Mouse (Mus musculus): ENCODE results near the gene Reck. TPM values are rescaled to one million over a fixed set of nuclear protein-coding genes. Genes with fewer than 3 reads are reported as not detected.

Reck gene
- total RNA-seq, 2 experiments from 2014 or later = 6.3 to 7.4 TPM

DNA sequence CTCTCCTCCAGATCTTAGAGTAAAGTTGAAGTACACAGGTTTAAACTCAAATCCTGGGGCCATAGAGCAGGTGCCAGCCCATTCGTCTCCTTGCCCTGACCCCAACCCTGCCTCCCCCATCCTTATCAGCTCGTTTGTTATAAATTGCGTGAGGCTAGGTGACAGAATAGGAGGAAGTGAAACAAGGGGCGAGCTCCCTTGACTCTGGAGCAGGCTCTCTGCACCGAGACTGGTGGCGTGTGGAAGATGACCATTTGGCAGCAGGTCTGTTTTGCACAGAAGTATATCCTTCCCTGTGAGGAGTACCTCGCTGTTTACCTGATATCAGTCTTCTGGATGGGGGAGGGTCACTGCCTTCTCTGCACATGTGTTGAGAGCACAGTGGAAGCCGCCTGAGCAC lies 23.9 kb downstream of the Reck start:
- no peak for DNase-seq
- intact Hi-C loops (cut with DNase I) = no loop called here

- intact Hi-C loops (cut with DNase I) = no loop called here
These were observed 28.4 kb downstream of the Reck start for GRCm38 (mm10) chr4:43903690-43904089.

DNA sequence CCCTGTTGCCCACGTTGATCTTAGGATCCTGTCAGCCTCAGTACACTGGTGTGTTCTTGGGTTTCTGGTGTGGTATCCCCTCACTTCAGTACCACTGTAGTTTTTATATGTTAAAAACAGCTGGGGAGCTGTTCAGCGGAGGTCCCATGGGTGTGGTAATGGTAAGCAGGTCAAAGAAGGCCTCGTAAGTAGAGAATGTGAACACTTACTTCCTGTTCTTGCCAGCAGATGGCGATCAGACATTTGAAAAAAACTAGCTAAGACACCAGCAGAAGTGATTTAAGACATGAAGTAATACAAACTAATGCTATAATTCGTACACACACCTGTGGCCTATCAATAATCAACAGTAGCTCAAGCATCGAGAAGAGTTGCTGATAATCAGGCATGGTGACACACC lies 31.1 kb downstream of the Reck start:
- peak; percentile 41 to 49 for DNase-seq
- intact Hi-C loops (cut with DNase I) = loop anchor here (1.0 to 5.0 kb wide), 2 partner anchors 76 to 216 kb away; no protein-coding TSS in a partner anchor

More at GRCm38 (mm10) chr4:43903690-43904089, 28.4 kb downstream of the Reck start:
- DNase-seq = no peak

- intact Hi-C loops (cut with DNase I) = no loop called here
These were observed 42.9 kb downstream of the Reck start for GRCm38 (mm10) chr4:43918221-43918620.

GRCm38 (mm10) chr4:43920602-43921001 lies 45.3 kb downstream of the Reck start:
- no peak for DNase-seq
- intact Hi-C loops (cut with DNase I) = no loop called here

More at GRCm38 (mm10) chr4:43918221-43918620, 42.9 kb downstream of the Reck start:
- no peak for DNase-seq

DNA sequence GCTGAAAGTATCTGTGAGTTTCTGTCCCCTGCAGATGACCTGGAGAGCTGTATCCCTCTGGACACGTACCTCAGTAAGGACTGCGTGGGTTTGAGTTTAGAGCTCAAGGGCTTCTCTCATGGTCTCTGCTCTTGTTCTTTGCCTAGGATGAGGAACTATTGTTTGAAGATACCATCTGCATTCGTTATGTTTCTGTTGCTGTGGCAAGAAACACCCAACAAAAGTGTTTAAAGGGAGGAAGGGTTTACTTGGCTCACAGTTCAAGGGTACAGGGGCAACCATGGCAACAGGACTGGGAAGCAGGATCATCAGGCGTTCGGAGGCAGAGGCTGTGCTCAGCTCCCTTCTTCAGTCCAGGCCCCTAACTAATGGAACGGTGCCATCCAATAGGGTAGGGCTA lies 49.8 kb downstream of the Reck start:
- no peak for DNase-seq
- intact Hi-C loops (cut with DNase I) = loop anchor here (5.0 kb wide), 1 partner anchor 107 kb away; no protein-coding TSS in a partner anchor

- peak; percentile 84 to 91 for DNase-seq
- intact Hi-C loops (cut with DNase I) = loop anchor here (1.0 to 5.0 kb wide), 3 partner anchors 31 to 107 kb away; partner anchors contain the start of gene Glipr2
These were observed 50.4 kb downstream of the Reck start for GRCm38 (mm10) chr4:43925779-43926178.

GRCm38 (mm10) chr4:43927826-43928225 lies 52.5 kb downstream of the Reck start:
- intact Hi-C loops (cut with DNase I) = loop anchor here (2.0 to 5.0 kb wide), 2 partner anchors 29 to 104 kb away; partner anchors contain the start of gene Glipr2
- DNase-seq = peak in 1 of 2 experiments; percentile 23

GRCm38 (mm10) chr4:43931877-43932276 lies 56.5 kb downstream of the Reck start:
- no peak for DNase-seq
- intact Hi-C loops (cut with DNase I) = no loop called here

DNA sequence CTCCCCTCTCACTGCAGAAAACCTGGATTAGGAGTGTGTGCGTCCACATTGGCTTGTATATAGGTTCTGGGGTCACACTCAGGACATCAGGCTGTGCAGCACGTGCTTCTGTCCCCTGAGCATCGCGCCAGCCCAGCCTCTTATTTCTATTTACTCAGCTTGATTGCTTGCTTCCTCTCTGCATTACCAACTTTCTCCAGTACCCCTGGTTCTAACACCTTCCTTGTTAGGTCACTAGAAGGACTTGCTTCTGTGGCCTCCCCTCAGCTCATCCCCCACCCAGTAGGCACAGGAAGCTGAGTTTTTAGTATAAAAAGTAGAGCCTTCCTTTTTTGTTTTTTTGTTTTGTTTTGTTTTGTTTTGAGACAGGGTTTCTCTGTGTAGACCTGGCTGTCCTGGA lies 60.9 kb downstream of the Reck start:
- intact Hi-C loops (cut with DNase I) = no loop called here
- no peak for DNase-seq

DNA sequence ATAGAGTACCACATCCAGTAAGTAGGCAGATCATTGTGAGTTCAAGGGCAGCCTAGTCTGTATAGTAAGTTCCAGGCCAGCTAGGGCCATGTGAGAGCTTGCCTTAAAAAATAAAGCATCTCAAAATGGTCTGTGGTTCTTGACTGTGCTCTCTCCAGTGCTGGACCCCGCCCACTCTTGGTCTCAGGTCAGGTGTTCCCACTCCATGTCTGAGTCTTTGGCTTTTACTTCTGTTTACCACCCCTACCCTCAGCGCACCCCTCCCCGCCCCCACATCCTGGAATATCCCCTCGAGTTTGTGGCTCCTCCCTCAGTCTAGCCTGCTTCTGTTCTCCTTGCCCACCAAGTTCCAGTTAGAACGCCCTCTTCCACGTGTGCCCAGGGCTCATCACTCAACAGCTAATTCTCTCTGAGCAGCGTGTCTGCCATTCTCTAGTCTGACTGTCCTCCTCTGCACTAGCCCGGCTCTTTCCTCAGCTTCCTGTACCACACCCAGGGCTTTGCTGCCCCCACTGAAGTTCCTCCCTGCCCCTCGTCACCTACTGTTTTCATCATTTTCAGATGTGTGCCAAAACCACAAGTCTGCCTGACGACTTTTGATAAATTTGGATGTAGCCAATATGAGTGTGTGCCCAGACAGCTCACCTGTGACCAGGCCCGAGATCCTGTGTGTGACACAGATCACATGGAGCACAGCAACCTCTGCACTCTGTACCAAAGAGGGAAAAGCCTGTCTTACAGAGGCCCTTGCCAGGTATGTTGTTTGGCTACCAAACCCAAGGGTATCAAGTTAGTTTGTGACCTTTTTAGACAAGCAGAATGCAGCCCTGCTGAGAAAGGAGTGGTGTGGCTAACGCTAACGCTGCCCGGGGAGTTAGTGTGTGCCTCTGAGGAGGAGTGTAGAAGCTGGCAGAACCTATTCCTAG lies 61.7 kb downstream of the Reck start:
- intact Hi-C loops (cut with DNase I) = no loop called here

GRCm38 (mm10) chr4:43941315-43941714 lies 66.0 kb downstream of the Reck start:
- intact Hi-C loops (cut with DNase I) = no loop called here
- no peak for DNase-seq

More for the DNA sequence above, 61.7 kb downstream of the Reck start:
- no peak for DNase-seq

- intact Hi-C loops (cut with DNase I) = no loop called here
- DNase-seq = no peak
These were observed 67.1 kb downstream of the Reck start for GRCm38 (mm10) chr4:43942421-43942820.

DNA sequence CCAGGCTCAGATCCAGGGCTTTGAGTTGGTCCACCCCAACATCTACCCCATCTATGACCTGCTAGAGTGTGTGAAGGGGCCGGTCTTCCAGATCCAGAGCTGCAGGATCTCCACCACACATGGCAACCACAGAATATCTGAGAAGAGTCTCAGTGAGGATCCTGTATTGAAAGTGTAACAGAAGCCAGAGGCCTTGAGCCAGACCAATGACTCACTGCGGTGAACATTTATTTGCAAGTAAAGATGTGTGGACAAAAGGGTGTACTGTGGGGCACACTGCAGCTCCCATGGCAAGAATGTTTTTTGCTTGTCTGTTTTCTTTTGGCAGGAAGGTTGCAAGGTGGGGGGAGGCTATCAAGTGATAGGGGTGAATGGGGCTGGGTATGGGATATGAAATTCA lies 72.2 kb downstream of the Reck start:
- no peak for DNase-seq
- intact Hi-C loops (cut with DNase I) = no loop called here

GRCm38 (mm10) chr4:43957292-43957845 lies 82.0 kb downstream of the Reck start, which contains the start of gene Glipr2:
Gene Glipr2, plus strand, starts transcription at chr4:43957401.
- intact Hi-C loops (cut with DNase I) = loop anchor here (1.0 to 2.0 kb wide), 2 partner anchors 24 to 31 kb away; no protein-coding TSS in a partner anchor
- DNase-seq = peak; percentile 82 to 84

DNA sequence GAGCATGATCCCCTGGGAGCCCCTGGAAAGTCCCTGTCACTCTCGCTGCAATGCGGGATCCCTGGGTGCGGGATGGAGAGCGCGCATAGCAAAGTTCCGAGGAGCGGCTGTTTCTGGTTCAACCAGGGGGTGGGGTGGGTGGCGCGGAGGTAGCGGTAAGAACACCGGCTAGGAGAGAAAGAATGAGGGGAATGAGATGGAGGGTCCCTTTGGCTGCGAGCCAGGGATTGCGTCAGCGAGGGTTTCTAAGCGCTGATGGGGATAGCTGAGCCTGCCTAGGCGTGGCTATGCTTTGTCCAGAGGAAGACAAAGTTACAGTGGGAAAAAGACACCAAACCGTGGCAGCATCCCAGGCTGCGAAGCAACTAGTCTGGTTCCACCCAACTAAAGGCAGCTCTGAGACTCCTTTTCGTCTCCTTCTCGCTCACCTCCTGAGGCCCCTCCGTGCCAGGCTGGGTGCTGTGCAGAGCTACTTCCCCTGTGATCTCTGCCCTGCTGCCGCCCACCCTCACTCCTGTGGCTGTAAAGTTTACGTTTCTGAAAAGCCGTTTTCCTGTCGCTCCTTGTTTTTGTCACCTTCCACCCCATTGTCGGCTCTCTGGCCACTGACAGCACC lies 82.6 kb downstream of the Reck start:
- intact Hi-C loops (cut with DNase I) = loop anchor here (1.0 to 2.0 kb wide), 2 partner anchors 23 to 31 kb away; no protein-coding TSS in a partner anchor
- peak; percentile 61 to 70 for DNase-seq

DNA sequence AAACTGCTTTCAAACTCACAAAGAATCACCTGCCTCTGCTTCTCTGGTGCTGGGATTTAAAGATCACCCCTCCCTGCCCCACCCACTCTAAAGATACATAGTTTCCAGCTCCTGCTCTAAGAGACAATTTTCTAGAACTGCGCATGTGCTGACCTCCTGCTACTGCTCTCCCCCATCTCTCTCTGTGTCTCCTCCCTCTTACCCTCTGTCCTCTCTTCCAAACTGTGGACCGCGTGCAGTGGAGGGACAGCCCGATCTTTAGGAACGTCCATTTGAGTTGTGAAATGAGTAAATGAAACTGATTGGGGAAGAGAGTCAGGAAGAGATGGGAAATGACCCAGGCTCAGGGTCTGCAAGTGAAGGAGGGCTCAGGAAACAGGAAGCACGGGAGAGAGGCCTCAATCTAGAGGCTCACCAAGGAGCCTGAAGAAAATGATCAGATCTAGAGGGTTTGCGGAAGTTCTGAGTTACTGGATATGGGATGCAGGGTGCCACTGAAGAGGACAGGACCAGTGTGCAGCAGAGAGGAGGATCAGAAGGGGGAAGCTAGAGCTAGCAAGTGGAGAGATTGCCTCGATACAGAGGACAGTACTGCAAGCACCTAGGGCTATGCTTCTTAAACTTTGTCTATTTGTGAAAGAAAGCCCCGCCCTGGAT lies 84.3 kb downstream of the Reck start:
- DNase-seq = no peak
- intact Hi-C loops (cut with DNase I) = no loop called here

DNA sequence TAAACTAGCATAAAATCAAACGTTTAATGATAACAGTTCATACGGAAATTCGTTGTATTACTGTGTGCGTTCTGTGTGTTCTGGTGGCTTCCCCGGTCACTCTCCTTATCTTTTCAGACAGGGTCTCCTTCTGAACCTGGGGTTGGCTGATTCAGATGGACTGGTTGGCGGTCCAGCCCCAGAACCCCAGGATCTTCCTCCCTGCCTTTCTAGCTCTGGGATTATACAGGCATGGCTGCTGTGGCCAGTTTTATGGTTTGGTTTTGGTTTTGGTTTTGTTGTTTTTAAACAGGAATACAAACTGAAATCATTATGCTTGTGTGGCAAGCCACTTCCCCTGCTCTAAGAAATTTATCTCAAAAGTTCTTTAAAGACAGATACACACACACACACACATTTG lies 84.9 kb downstream of the Reck start:
- intact Hi-C loops (cut with DNase I) = no loop called here
- DNase-seq = no peak

- intact Hi-C loops (cut with DNase I) = no loop called here
These were observed 89.0 kb downstream of the Reck start for GRCm38 (mm10) chr4:43964326-43964833.

More at GRCm38 (mm10) chr4:43964326-43964833, 89.0 kb downstream of the Reck start:
- peak in 1 of 2 experiments; percentile 32 for DNase-seq

Measured in heart, postnatal 36 days (tissue).